Mouse (Mus musculus): ENCODE data around the gene Cdk6. TPM values are rescaled to one million over a fixed set of nuclear protein-coding genes. Genes with fewer than 3 reads are reported as not detected.
"Not testable (repeated sequence)": the region's sequence is repeated elsewhere in the genome, so short reads cannot be mapped to it uniquely, and the experiment has no call there.

Gene Cdk6
- polyA plus RNA-seq, 1 experiment, result 8.9 TPM

GRCm38 (mm10) chr5:3320225-3320624 is 21.1 kb upstream of the Cdk6 start:
- no peak overlapping the region for H3K4me3 ChIP-seq
- TF ChIP-seq POLR2A (IDR thresholded peaks at IDR 0.05; ENCODE audit: insufficient read length, low read depth) (no peak), REST (IDR thresholded peaks at IDR 0.05; ENCODE audit: insufficient read depth, insufficient read length) (no peak), MAX (IDR thresholded peaks at IDR 0.05; ENCODE audit: low read depth) (no peak), MYOG (IDR thresholded peaks at IDR 0.05; ENCODE audit: control insufficient read depth in 1 of 3, insufficient read depth in 1 of 3, insufficient read length in 2 of 3, low read depth in 2 of 3) (no peak), MYOD1 (IDR thresholded peaks at IDR 0.05; ENCODE audit: control insufficient read depth in 1 of 3, insufficient read length in 2 of 3, low read depth in 2 of 3) (no peak), TCF12 (IDR thresholded peaks at IDR 0.05; ENCODE audit: insufficient read depth, poor library complexity, severe bottlenecking) (no peak), CEBPB (IDR thresholded peaks at IDR 0.05; ENCODE audit: insufficient read depth, poor library complexity, severe bottlenecking) (no peak), SRF (IDR thresholded peaks at IDR 0.05; ENCODE audit: control insufficient read depth, insufficient read length, low read depth) (no peak), TCF3 (IDR thresholded peaks at IDR 0.05; ENCODE audit: insufficient read length, low read depth) (no peak), USF1 (IDR thresholded peaks at IDR 0.05; ENCODE audit: low read depth) (no peak), POLR2AphosphoS2 (IDR thresholded peaks at IDR 0.05; ENCODE audit: insufficient read length, low read depth) (no peak), E2F4 (IDR thresholded peaks at IDR 0.05; ENCODE audit: insufficient read depth) (no peak)
- no peak overlapping the region for H3ac ChIP-seq (ENCODE audit: control insufficient read depth, insufficient read length)
- no peaks in the 10 kb centered on the region for H3K36me3 ChIP-seq (ENCODE audit: control insufficient read depth, insufficient read depth)
- no peaks in the 10 kb centered on the region for H3K79me2 ChIP-seq (ENCODE audit: control insufficient read depth, insufficient read depth)
- no peak overlapping the region for H3K4me2 ChIP-seq (ENCODE audit: low read depth)
- no peaks in the 10 kb centered on the region for H3K27me3 ChIP-seq (ENCODE audit: control insufficient read depth, insufficient read depth, insufficient read length)

GRCm38 (mm10) chr5:3322052-3322451 is 19.2 kb upstream of the Cdk6 start:
- H3ac ChIP-seq (ENCODE audit: control insufficient read depth, insufficient read length), result no peak overlapping the region
- H3K4me2 ChIP-seq (ENCODE audit: low read depth), result peak overlapping the region; percentile 20
- no peak overlapping the region for H3K4me3 ChIP-seq
- no peaks in the 10 kb centered on the region for H3K79me2 ChIP-seq (ENCODE audit: control insufficient read depth, insufficient read depth)
- no peak for TF ChIP-seq MYOD1 (IDR thresholded peaks at IDR 0.05; ENCODE audit: control insufficient read depth in 1 of 3, insufficient read length in 2 of 3, low read depth in 2 of 3)
- TF ChIP-seq POLR2AphosphoS2 (IDR thresholded peaks at IDR 0.05; ENCODE audit: insufficient read length, low read depth), result no peak
- TF ChIP-seq MAX (IDR thresholded peaks at IDR 0.05; ENCODE audit: low read depth), result no peak
- TF ChIP-seq TCF12 (IDR thresholded peaks at IDR 0.05; ENCODE audit: insufficient read depth, poor library complexity, severe bottlenecking), result no peak
- TF ChIP-seq SRF (IDR thresholded peaks at IDR 0.05; ENCODE audit: control insufficient read depth, insufficient read length, low read depth), result no peak
- TF ChIP-seq CEBPB (IDR thresholded peaks at IDR 0.05; ENCODE audit: insufficient read depth, poor library complexity, severe bottlenecking), result no peak
- no peak for TF ChIP-seq POLR2A (IDR thresholded peaks at IDR 0.05; ENCODE audit: insufficient read length, low read depth)
- TF ChIP-seq REST (IDR thresholded peaks at IDR 0.05; ENCODE audit: insufficient read depth, insufficient read length), result no peak
- no peaks in the 10 kb centered on the region for H3K27me3 ChIP-seq (ENCODE audit: control insufficient read depth, insufficient read depth, insufficient read length)
- no peaks in the 10 kb centered on the region for H3K36me3 ChIP-seq (ENCODE audit: control insufficient read depth, insufficient read depth)

DNA sequence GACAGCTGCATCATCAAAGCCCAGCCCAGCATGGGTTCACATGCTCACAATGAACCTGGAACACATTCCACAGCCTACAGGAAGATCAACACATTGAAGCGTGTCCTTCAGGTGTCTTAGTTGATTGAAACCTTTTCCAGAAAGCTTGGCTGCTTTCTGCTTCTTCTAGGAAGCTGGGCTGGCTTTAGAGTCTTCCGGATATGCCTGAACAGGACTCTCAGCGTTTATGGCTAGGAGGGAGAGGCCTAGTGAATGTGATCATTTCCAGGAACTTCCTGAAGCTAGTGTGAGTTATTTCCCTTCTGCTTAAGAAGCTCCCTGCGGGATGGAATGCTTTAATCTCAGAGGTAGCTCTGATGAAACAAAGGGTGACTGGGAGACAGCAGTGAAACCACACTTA is 17.2 kb upstream of the Cdk6 start:
- Histone ChIP-seq H3K36me3 (ENCODE audit: control insufficient read depth, insufficient read depth) (no peaks in the 10 kb centered on the region), H3K27me3 (ENCODE audit: control insufficient read depth, insufficient read depth, insufficient read length) (no peaks in the 10 kb centered on the region), H3K4me3 (no peak overlapping the region), H3K79me2 (ENCODE audit: control insufficient read depth, insufficient read depth) (no peaks in the 10 kb centered on the region), H3ac (ENCODE audit: control insufficient read depth, insufficient read length) (no peak overlapping the region), H3K4me2 (ENCODE audit: low read depth) (no peak overlapping the region)
- TF ChIP-seq E2F4 (IDR thresholded peaks at IDR 0.05; ENCODE audit: insufficient read depth) (no peak), USF1 (IDR thresholded peaks at IDR 0.05; ENCODE audit: low read depth) (no peak), MAX (IDR thresholded peaks at IDR 0.05; ENCODE audit: low read depth) (no peak), REST (IDR thresholded peaks at IDR 0.05; ENCODE audit: insufficient read depth, insufficient read length) (no peak), MYOD1 (IDR thresholded peaks at IDR 0.05; ENCODE audit: control insufficient read depth in 1 of 3, insufficient read length in 2 of 3, low read depth in 2 of 3) (no peak), SRF (IDR thresholded peaks at IDR 0.05; ENCODE audit: control insufficient read depth, insufficient read length, low read depth) (no peak), TCF12 (IDR thresholded peaks at IDR 0.05; ENCODE audit: insufficient read depth, poor library complexity, severe bottlenecking) (no peak), CEBPB (IDR thresholded peaks at IDR 0.05; ENCODE audit: insufficient read depth, poor library complexity, severe bottlenecking) (no peak), MYOG (IDR thresholded peaks at IDR 0.05; ENCODE audit: control insufficient read depth in 1 of 3, insufficient read depth in 1 of 3, insufficient read length in 2 of 3, low read depth in 2 of 3) (no peak), TCF3 (IDR thresholded peaks at IDR 0.05; ENCODE audit: insufficient read length, low read depth) (no peak), POLR2A (IDR thresholded peaks at IDR 0.05; ENCODE audit: insufficient read length, low read depth) (no peak), POLR2AphosphoS2 (IDR thresholded peaks at IDR 0.05; ENCODE audit: insufficient read length, low read depth) (no peak)

GRCm38 (mm10) chr5:3329361-3329760 is 11.9 kb upstream of the Cdk6 start:
- H3K4me3 ChIP-seq, result no peak overlapping the region
- no peak for TF ChIP-seq MYOD1 (IDR thresholded peaks at IDR 0.05; ENCODE audit: control insufficient read depth in 1 of 3, insufficient read length in 2 of 3, low read depth in 2 of 3)
- TF ChIP-seq TCF12 (IDR thresholded peaks at IDR 0.05; ENCODE audit: insufficient read depth, poor library complexity, severe bottlenecking), result no peak
- TF ChIP-seq CEBPB (IDR thresholded peaks at IDR 0.05; ENCODE audit: insufficient read depth, poor library complexity, severe bottlenecking), result no peak
- TF ChIP-seq USF1 (IDR thresholded peaks at IDR 0.05; ENCODE audit: low read depth), result no peak
- no peak for TF ChIP-seq MYOG (IDR thresholded peaks at IDR 0.05; ENCODE audit: control insufficient read depth in 1 of 3, insufficient read depth in 1 of 3, insufficient read length in 2 of 3, low read depth in 2 of 3)
- TF ChIP-seq SRF (IDR thresholded peaks at IDR 0.05; ENCODE audit: control insufficient read depth, insufficient read length, low read depth), result no peak
- H3K36me3 ChIP-seq (ENCODE audit: control insufficient read depth, insufficient read depth), result no peaks in the 10 kb centered on the region
- no peak overlapping the region for H3K4me2 ChIP-seq (ENCODE audit: low read depth)
- no peaks in the 10 kb centered on the region for H3K27me3 ChIP-seq (ENCODE audit: control insufficient read depth, insufficient read depth, insufficient read length)
- H3ac ChIP-seq (ENCODE audit: control insufficient read depth, insufficient read length), result no peak overlapping the region
- H3K79me2 ChIP-seq (ENCODE audit: control insufficient read depth, insufficient read depth), result no peaks in the 10 kb centered on the region

- no peak for TF ChIP-seq TCF3 (IDR thresholded peaks at IDR 0.05; ENCODE audit: insufficient read length, low read depth)
- TF ChIP-seq MAX (IDR thresholded peaks at IDR 0.05; ENCODE audit: low read depth), result no peak
- TF ChIP-seq POLR2A (IDR thresholded peaks at IDR 0.05; ENCODE audit: insufficient read length, low read depth), result no peak
- TF ChIP-seq MYOD1 (IDR thresholded peaks at IDR 0.05; ENCODE audit: control insufficient read depth in 1 of 3, insufficient read length in 2 of 3, low read depth in 2 of 3), result no peak
- no peak for TF ChIP-seq TCF12 (IDR thresholded peaks at IDR 0.05; ENCODE audit: insufficient read depth, poor library complexity, severe bottlenecking)
- TF ChIP-seq SRF (IDR thresholded peaks at IDR 0.05; ENCODE audit: control insufficient read depth, insufficient read length, low read depth), result no peak
- TF ChIP-seq E2F4 (IDR thresholded peaks at IDR 0.05; ENCODE audit: insufficient read depth), result no peak
- TF ChIP-seq POLR2AphosphoS2 (IDR thresholded peaks at IDR 0.05; ENCODE audit: insufficient read length, low read depth), result no peak
- TF ChIP-seq USF1 (IDR thresholded peaks at IDR 0.05; ENCODE audit: low read depth), result no peak
- TF ChIP-seq REST (IDR thresholded peaks at IDR 0.05; ENCODE audit: insufficient read depth, insufficient read length), result no peak
- no peak for TF ChIP-seq MYOG (IDR thresholded peaks at IDR 0.05; ENCODE audit: control insufficient read depth in 1 of 3, insufficient read depth in 1 of 3, insufficient read length in 2 of 3, low read depth in 2 of 3)
- TF ChIP-seq CEBPB (IDR thresholded peaks at IDR 0.05; ENCODE audit: insufficient read depth, poor library complexity, severe bottlenecking), result no peak
- Histone ChIP-seq H3K79me2 (ENCODE audit: control insufficient read depth, insufficient read depth) (no peaks in the 10 kb centered on the region), H3K4me3 (no peak overlapping the region), H3K36me3 (ENCODE audit: control insufficient read depth, insufficient read depth) (no peaks in the 10 kb centered on the region), H3ac (ENCODE audit: control insufficient read depth, insufficient read length) (no peak overlapping the region), H3K27me3 (ENCODE audit: control insufficient read depth, insufficient read depth, insufficient read length) (no peaks in the 10 kb centered on the region), H3K4me2 (ENCODE audit: low read depth) (no peak overlapping the region)
Measured at GRCm38 (mm10) chr5:3330932-3331331, 10.4 kb upstream of the Cdk6 start.

DNA sequence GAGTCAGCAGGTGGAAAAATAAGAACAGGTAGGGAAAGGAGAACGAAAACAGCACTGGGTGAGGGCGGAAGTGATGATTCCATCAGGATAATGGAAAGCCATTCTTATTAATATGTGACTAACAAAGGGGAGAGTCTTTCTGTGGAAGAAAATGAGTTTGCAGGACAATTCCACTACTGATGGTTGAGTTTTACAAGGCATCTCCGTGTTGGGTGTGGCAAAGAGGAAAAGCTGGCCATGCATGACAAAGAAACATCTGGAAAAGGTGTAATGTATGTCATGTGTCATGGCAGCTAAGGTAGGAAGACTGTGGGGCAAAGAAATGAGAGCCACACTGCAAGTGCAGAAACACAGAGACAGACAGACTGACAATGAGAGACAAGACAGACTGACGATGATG is 8.3 kb upstream of the Cdk6 start:
- not testable (repeated sequence) for H3ac ChIP-seq (ENCODE audit: control insufficient read depth, insufficient read length); H3K4me2 ChIP-seq (ENCODE audit: low read depth); H3K4me3 ChIP-seq; H3K79me2 ChIP-seq (ENCODE audit: control insufficient read depth, insufficient read depth); H3K27me3 ChIP-seq (ENCODE audit: control insufficient read depth, insufficient read depth, insufficient read length); H3K36me3 ChIP-seq (ENCODE audit: control insufficient read depth, insufficient read depth)

GRCm38 (mm10) chr5:3340340-3341058 is 786 bp upstream of the Cdk6 start:
- H3K4me3 ChIP-seq, result peak overlapping the region; percentile 99
- not testable (repeated sequence) for H3K36me3 ChIP-seq (ENCODE audit: control insufficient read depth, insufficient read depth); H3K27me3 ChIP-seq (ENCODE audit: control insufficient read depth, insufficient read depth, insufficient read length)
- H3K4me2 ChIP-seq (ENCODE audit: low read depth), result peak overlapping the region; percentile 79
- peaks cover 21% of the 10 kb centered on the region for H3K79me2 ChIP-seq (ENCODE audit: control insufficient read depth, insufficient read depth)
- H3ac ChIP-seq (ENCODE audit: control insufficient read depth, insufficient read length), result peak overlapping the region; percentile 74

Data from myocyte (in vitro differentiated cells).